Mouse (Mus musculus): Measurements from ENCODE around the gene Ifnab.

GRCm38 (mm10) chr4:88698781-88699180, 7.6 kb upstream of the Ifnab start:
- TF ChIP-seq CTCF (conservative IDR thresholded peaks at IDR 0.05 in 1 of 2, IDR thresholded peaks at IDR 0.05 in 1 of 2; ENCODE audit: low read depth in 2 of 2, low read length in 2 of 2): no peak
- no peak for TF ChIP-seq SMC3 (IDR thresholded peaks at IDR 0.05; ENCODE audit: low read depth, low read length)
- no peak for TF ChIP-seq MEF2A (IDR thresholded peaks at IDR 0.05; ENCODE audit: borderline replicate concordance, low read depth, low read length)
- no peak for TF ChIP-seq RAD21 (IDR thresholded peaks at IDR 0.05; ENCODE audit: low read depth, low read length)

All from CH12.LX (cell line).